Mouse (Mus musculus): ENCODE data around the gene Ttll4. TPM values are rescaled to one million over a fixed set of nuclear protein-coding genes. Genes with fewer than 3 reads are reported as not detected.

The Ttll4 gene
- polyA plus RNA-seq, 1 experiment = 129 TPM

DNA sequence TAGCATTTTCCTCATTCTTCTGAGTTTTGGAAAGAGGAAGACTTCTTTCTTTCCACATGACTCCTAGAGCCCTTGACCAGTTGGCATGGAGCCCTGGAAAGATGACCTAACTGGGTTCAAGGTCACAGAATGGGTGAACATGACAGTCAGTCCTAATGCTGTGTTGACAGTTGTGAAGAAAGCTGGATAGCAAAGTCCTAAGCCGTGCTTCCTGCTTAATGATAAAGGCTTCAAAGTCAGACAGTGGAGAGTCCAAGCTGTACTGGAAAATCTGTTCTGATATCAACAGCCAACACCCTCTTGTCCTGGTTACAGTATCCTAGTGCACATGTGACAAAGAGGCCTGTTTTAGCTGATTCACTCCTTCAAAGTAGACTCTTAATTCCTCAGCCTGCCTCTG lies 37.2 kb downstream of the Ttll4 start:
- Histone ChIP-seq H3K27ac (ENCODE audit: insufficient read depth, low read length) (no peak overlapping the region), H3K36me3 (ENCODE audit: control insufficient read depth, insufficient read depth, low read length, poor library complexity, severe bottlenecking) (peaks cover 47% of the 10 kb centered on the region), H3K4me3 (ENCODE audit: low read depth, low read length) (no peak overlapping the region), H3K27me3 (ENCODE audit: control insufficient read depth, insufficient read depth, low read length, poor library complexity, severe bottlenecking) (no peaks in the 10 kb centered on the region), H3K9ac (ENCODE audit: low read depth, poor library complexity, severe bottlenecking) (no peak overlapping the region), H3K9me3 (replicated peaks; ENCODE audit: control insufficient read depth, insufficient read depth, low read length, poor library complexity, severe bottlenecking) (no peaks in the 10 kb centered on the region), H3K4me1 (ENCODE audit: control insufficient read depth, insufficient read depth, low read length) (no peaks in the 10 kb centered on the region)
- no peak for TF ChIP-seq CTCF (IDR thresholded peaks at IDR 0.05; ENCODE audit: low read depth, low read length)
- TF ChIP-seq POLR2A (IDR thresholded peaks at IDR 0.05; ENCODE audit: insufficient read depth, low read length) = no peak
- TF ChIP-seq EP300 (IDR thresholded peaks at IDR 0.05; ENCODE audit: insufficient read depth, low read depth, low read length) = no peak

DNA sequence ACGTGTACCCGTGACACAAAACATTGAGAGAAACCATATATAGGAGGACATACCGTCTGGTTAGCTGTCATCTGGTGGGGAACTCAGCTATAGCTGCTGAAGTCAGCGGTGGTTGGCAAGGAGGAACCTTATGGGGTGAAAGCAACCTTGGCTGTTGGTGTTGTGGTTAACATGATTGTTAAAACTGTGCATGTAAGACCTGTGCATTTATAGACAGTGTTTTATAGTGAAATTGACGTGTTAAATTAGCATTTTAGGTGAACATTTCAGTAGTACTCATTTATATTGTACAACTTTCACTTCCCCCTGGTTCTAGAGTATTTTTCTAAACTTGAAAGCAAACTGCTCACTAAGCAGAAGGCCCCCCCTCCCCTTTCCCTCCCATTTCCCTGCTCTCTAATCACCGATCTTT lies 40.6 kb downstream of the Ttll4 start:
- Histone ChIP-seq H3K27ac (ENCODE audit: insufficient read depth, low read length) (no peak overlapping the region), H3K36me3 (ENCODE audit: control insufficient read depth, insufficient read depth, low read length, poor library complexity, severe bottlenecking) (peaks cover 24% of the 10 kb centered on the region), H3K27me3 (ENCODE audit: control insufficient read depth, insufficient read depth, low read length, poor library complexity, severe bottlenecking) (no peaks in the 10 kb centered on the region), H3K9ac (ENCODE audit: low read depth, poor library complexity, severe bottlenecking) (no peak overlapping the region), H3K4me1 (ENCODE audit: control insufficient read depth, insufficient read depth, low read length) (no peaks in the 10 kb centered on the region), H3K4me3 (ENCODE audit: low read depth, low read length) (no peak overlapping the region), H3K9me3 (replicated peaks; ENCODE audit: control insufficient read depth, insufficient read depth, low read length, poor library complexity, severe bottlenecking) (no peaks in the 10 kb centered on the region)
- TF ChIP-seq CTCF (IDR thresholded peaks at IDR 0.05; ENCODE audit: low read depth, low read length) = no peak
- TF ChIP-seq POLR2A (IDR thresholded peaks at IDR 0.05; ENCODE audit: insufficient read depth, low read length) = no peak
- TF ChIP-seq EP300 (IDR thresholded peaks at IDR 0.05; ENCODE audit: insufficient read depth, low read depth, low read length) = no peak

DNA sequence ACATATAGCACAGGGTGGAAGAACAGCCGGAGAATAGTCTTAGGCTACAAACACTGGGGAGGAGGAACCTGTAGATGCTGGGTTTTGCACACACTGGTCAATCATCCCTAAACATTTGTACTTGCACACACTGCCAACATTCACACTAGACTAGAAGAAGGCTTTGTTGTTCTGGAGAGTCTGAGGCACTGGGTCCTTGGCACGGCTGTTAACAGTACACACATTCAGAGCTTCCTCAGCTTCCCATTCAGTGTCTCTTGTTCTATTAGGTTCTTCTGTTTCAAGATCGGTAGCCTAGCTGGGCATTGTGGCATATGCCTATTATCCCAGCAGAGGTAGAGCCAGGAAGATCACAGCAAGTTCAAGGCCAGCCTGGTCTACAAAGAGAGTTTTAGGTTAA lies 42.6 kb downstream of the Ttll4 start:
- no peak overlapping the region for H3K4me3 ChIP-seq (ENCODE audit: low read depth, low read length)
- no peaks in the 10 kb centered on the region for H3K27me3 ChIP-seq (ENCODE audit: control insufficient read depth, insufficient read depth, low read length, poor library complexity, severe bottlenecking)
- TF ChIP-seq EP300 (IDR thresholded peaks at IDR 0.05; ENCODE audit: insufficient read depth, low read depth, low read length) (no peak), POLR2A (IDR thresholded peaks at IDR 0.05; ENCODE audit: insufficient read depth, low read length) (no peak)
- no peak overlapping the region for H3K9ac ChIP-seq (ENCODE audit: low read depth, poor library complexity, severe bottlenecking)
- H3K9me3 ChIP-seq (replicated peaks; ENCODE audit: control insufficient read depth, insufficient read depth, low read length, poor library complexity, severe bottlenecking) = no peaks in the 10 kb centered on the region
- peaks cover 6% of the 10 kb centered on the region for H3K36me3 ChIP-seq (ENCODE audit: control insufficient read depth, insufficient read depth, low read length, poor library complexity, severe bottlenecking)
- H3K4me1 ChIP-seq (ENCODE audit: control insufficient read depth, insufficient read depth, low read length) = no peaks in the 10 kb centered on the region
- H3K27ac ChIP-seq (ENCODE audit: insufficient read depth, low read length) = no peak overlapping the region

DNA sequence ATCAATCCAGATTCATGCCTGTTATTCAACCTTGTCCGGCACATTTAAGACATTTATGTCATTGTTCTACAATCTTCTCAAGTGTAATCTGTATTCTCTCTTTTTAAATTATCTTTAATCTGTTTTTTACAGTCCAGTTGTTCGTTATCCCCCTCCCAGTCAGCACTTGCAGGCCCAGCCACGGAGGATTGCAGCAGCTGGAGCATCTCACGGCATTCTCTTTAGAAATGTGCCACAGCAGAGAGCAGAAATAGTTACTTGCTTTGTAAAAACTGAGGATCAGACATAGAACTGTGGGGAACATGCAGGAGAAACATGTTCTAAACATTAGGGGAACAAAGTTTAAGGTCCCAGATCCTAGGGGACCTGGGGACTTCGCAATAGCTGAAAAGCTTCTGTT lies 43.5 kb downstream of the Ttll4 start:
- Histone ChIP-seq H3K4me3 (ENCODE audit: low read depth, low read length) (no peak overlapping the region), H3K27ac (ENCODE audit: insufficient read depth, low read length) (no peak overlapping the region), H3K36me3 (ENCODE audit: control insufficient read depth, insufficient read depth, low read length, poor library complexity, severe bottlenecking) (no peaks in the 10 kb centered on the region; the same call in 1 of the 2 replicates), H3K4me1 (ENCODE audit: control insufficient read depth, insufficient read depth, low read length) (no peaks in the 10 kb centered on the region), H3K9ac (ENCODE audit: low read depth, poor library complexity, severe bottlenecking) (no peak overlapping the region), H3K27me3 (ENCODE audit: control insufficient read depth, insufficient read depth, low read length, poor library complexity, severe bottlenecking) (no peaks in the 10 kb centered on the region), H3K9me3 (replicated peaks; ENCODE audit: control insufficient read depth, insufficient read depth, low read length, poor library complexity, severe bottlenecking) (no peaks in the 10 kb centered on the region)
- TF ChIP-seq POLR2A (IDR thresholded peaks at IDR 0.05; ENCODE audit: insufficient read depth, low read length) (no peak), CTCF (IDR thresholded peaks at IDR 0.05; ENCODE audit: low read depth, low read length) (no peak), EP300 (IDR thresholded peaks at IDR 0.05; ENCODE audit: insufficient read depth, low read depth, low read length) (no peak)

DNA sequence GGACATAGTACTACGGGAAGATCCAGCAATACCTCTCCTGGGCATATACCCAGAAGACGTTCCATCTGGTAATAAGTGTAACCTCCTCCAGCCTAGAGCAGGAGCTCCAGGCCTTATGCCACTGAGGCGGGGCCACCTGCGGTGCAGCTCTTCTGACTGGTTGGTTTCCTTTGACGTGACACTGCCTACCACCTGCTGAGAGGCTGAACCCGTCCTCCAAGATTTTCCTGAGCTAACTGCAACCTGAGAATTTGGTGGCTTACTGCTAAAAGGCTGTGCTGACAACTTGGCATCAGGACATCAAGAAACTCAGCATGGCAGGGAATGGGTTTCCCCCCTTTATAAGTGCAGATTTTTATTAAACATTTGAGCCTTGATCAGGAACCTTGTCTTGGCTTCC lies 48.0 kb downstream of the Ttll4 start:
- no peak overlapping the region for H3K4me3 ChIP-seq (ENCODE audit: low read depth, low read length)
- no peaks in the 10 kb centered on the region for H3K9me3 ChIP-seq (replicated peaks; ENCODE audit: control insufficient read depth, insufficient read depth, low read length, poor library complexity, severe bottlenecking)
- no peaks in the 10 kb centered on the region for H3K36me3 ChIP-seq (ENCODE audit: control insufficient read depth, insufficient read depth, low read length, poor library complexity, severe bottlenecking)
- no peak overlapping the region for H3K9ac ChIP-seq (ENCODE audit: low read depth, poor library complexity, severe bottlenecking)
- H3K27ac ChIP-seq (ENCODE audit: insufficient read depth, low read length) = no peak overlapping the region
- H3K27me3 ChIP-seq (ENCODE audit: control insufficient read depth, insufficient read depth, low read length, poor library complexity, severe bottlenecking) = no peaks in the 10 kb centered on the region
- TF ChIP-seq EP300 (IDR thresholded peaks at IDR 0.05; ENCODE audit: insufficient read depth, low read depth, low read length) (no peak), CTCF (IDR thresholded peaks at IDR 0.05; ENCODE audit: low read depth, low read length) (no peak), POLR2A (IDR thresholded peaks at IDR 0.05; ENCODE audit: insufficient read depth, low read length) (no peak)
- no peaks in the 10 kb centered on the region for H3K4me1 ChIP-seq (ENCODE audit: control insufficient read depth, insufficient read depth, low read length)

DNA sequence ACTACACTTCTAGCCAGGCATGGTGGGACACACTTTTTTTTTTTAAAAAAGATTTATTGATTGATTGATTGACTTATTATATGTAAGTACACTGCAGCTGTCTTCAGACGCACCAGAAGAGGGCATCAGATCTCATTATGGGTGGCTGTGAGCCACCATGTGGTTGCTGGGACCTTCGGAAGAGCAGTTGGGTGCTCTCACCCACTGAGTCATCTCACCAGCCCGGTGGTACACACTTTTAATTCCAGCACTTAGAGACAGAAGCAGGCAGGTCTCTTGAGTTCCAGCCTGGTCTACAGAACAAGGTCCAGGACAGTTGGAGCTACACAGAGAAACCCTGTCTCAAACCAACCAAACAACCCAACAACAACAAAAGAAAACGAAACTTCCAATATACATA lies 50.5 kb downstream of the Ttll4 start:
- H3K9ac ChIP-seq (ENCODE audit: low read depth, poor library complexity, severe bottlenecking) = no peak overlapping the region
- no peaks in the 10 kb centered on the region for H3K9me3 ChIP-seq (replicated peaks; ENCODE audit: control insufficient read depth, insufficient read depth, low read length, poor library complexity, severe bottlenecking)
- no peaks in the 10 kb centered on the region for H3K4me1 ChIP-seq (ENCODE audit: control insufficient read depth, insufficient read depth, low read length)
- no peak for TF ChIP-seq POLR2A (IDR thresholded peaks at IDR 0.05; ENCODE audit: insufficient read depth, low read length)
- no peak for TF ChIP-seq CTCF (IDR thresholded peaks at IDR 0.05; ENCODE audit: low read depth, low read length)
- TF ChIP-seq EP300 (IDR thresholded peaks at IDR 0.05; ENCODE audit: insufficient read depth, low read depth, low read length) = no peak
- no peak overlapping the region for H3K4me3 ChIP-seq (ENCODE audit: low read depth, low read length)
- H3K27me3 ChIP-seq (ENCODE audit: control insufficient read depth, insufficient read depth, low read length, poor library complexity, severe bottlenecking) = no peaks in the 10 kb centered on the region
- H3K27ac ChIP-seq (ENCODE audit: insufficient read depth, low read length) = no peak overlapping the region
- no peaks in the 10 kb centered on the region for H3K36me3 ChIP-seq (ENCODE audit: control insufficient read depth, insufficient read depth, low read length, poor library complexity, severe bottlenecking)

All from ES-Bruce4 (cell line).